ENCODE assay signal across 20 mouse cellular contexts in the genomic region with DNA sequence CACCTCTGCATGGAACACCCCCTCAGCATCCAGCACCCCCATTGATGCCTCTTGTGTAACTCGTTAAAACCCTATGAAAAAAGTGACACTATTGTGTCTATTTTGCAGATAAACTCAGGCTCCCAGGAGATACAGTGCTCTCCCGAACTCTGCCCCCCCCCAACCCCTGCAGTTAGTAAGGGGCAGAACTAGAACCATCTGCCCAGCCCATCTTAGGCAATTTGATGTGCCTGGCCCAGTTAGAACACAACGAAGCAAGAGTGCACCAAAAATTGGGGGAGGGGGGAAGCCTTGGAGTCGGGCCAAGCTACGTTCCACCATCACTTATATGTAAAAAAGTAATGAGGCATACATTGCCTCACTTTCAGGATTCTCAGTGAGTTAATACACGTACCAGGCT.
DNase-seq lines count a peak whose midpoint lies in the region; ATAC-seq and TF ChIP-seq lines count a peak whose summit lies in the region.
"Had no signal": no experiment of that assay in that cellular context is flagged by ENCODE, and none has a peak within 500 bp of the region (broad histone marks: within the 10 kb centered on the region; RNA-seq: fewer than 3 reads in every experiment).

No protein-coding gene starts in this region.

- peaks cover 12% of the 10 kb centered on the region for H3K4me1 ChIP-seq in intestine, embryonic 14.5 days (replicated peaks; ENCODE audit: control insufficient read depth, insufficient read depth, low read length)
- no peaks in the 10 kb centered on the region for H3K4me1 ChIP-seq in intestine, postnatal 0 days (replicated peaks; ENCODE audit: control insufficient read depth, insufficient read depth, low read length)
- H3K4me1 ChIP-seq in limb, embryonic 13.5 days: peaks cover 5% of the 10 kb centered on the region
- H3K4me1 ChIP-seq in limb, embryonic 10.5 days: peaks cover 12% of the 10 kb centered on the region; the same call in 1 of the 2 replicates
- peaks cover 11% of the 10 kb centered on the region for H3K4me1 ChIP-seq in lung, embryonic 15.5 days
- no peaks in the 10 kb centered on the region for H3K4me1 ChIP-seq in hindbrain, embryonic 14.5 days (replicated peaks; ENCODE audit: control insufficient read depth, insufficient read depth, low read length)

- no peaks in the 10 kb centered on the region for H3K9me3 ChIP-seq in intestine, embryonic 14.5 days (ENCODE audit: control insufficient read depth, low read length)
- no peaks in the 10 kb centered on the region for H3K9me3 ChIP-seq in intestine, postnatal 0 days (ENCODE audit: control insufficient read depth)
- H3K9me3 ChIP-seq in limb, embryonic 13.5 days: no peaks in the 10 kb centered on the region
- no peaks in the 10 kb centered on the region for H3K9me3 ChIP-seq in limb, embryonic 10.5 days (replicated peaks)
- H3K9me3 ChIP-seq in lung, embryonic 15.5 days: no peaks in the 10 kb centered on the region
- H3K9me3 ChIP-seq in hindbrain, embryonic 14.5 days (ENCODE audit: control insufficient read depth, low read length): no peaks in the 10 kb centered on the region
- H3K9me3 ChIP-seq: embryonic facial prominence, embryonic 10.5 days; embryonic facial prominence, embryonic 12.5 days; forebrain, embryonic 13.5 days; forebrain, embryonic 15.5 days had no signal

- no peak overlapping the region for H3K27ac ChIP-seq in intestine, embryonic 14.5 days (ENCODE audit: low read depth)
- H3K27ac ChIP-seq in intestine, postnatal 0 days (ENCODE audit: low read depth, low read length): no peak overlapping the region
- H3K27ac ChIP-seq in limb, embryonic 13.5 days: no peak overlapping the region
- H3K27ac ChIP-seq in limb, embryonic 10.5 days: no peak overlapping the region
- no peak overlapping the region for H3K27ac ChIP-seq in lung, embryonic 15.5 days
- H3K27ac ChIP-seq in hindbrain, embryonic 14.5 days: no peak overlapping the region
- H3K27ac ChIP-seq: embryonic facial prominence, embryonic 10.5 days; forebrain, embryonic 13.5 days; forebrain, embryonic 15.5 days had no signal

- H3K27me3 ChIP-seq in intestine, embryonic 14.5 days (replicated peaks; ENCODE audit: control insufficient read depth, insufficient read depth, low read length): no peaks in the 10 kb centered on the region
- H3K27me3 ChIP-seq in intestine, postnatal 0 days (replicated peaks; ENCODE audit: control insufficient read depth, insufficient read depth, low read length): no peaks in the 10 kb centered on the region
- peaks cover 56% of the 10 kb centered on the region for H3K27me3 ChIP-seq in limb, embryonic 13.5 days
- peaks cover 65% of the 10 kb centered on the region for H3K27me3 ChIP-seq in limb, embryonic 10.5 days (ENCODE audit: low read depth, poor library complexity, severe bottlenecking)
- no peaks in the 10 kb centered on the region for H3K27me3 ChIP-seq in lung, embryonic 15.5 days
- no peaks in the 10 kb centered on the region; the same call in 1 of the 2 replicates for H3K27me3 ChIP-seq in hindbrain, embryonic 14.5 days (ENCODE audit: control insufficient read depth, insufficient read depth, low read length)
- H3K27me3 ChIP-seq: embryonic facial prominence, embryonic 12.5 days; forebrain, embryonic 13.5 days; forebrain, embryonic 15.5 days had no signal

- TF ChIP-seq CTCF in intestine, postnatal 0 days (IDR thresholded peaks at IDR 0.05; ENCODE audit: low read depth): no peak
- TF ChIP-seq CTCF in brain, embryonic 14.5 days (IDR thresholded peaks at IDR 0.05; ENCODE audit: borderline replicate concordance, extremely low read depth, insufficient read depth, insufficient read length): no peak

- no peaks in the 10 kb centered on the region for H3K36me3 ChIP-seq in intestine, embryonic 14.5 days (ENCODE audit: control insufficient read depth, insufficient read depth, low read length)
- H3K36me3 ChIP-seq in intestine, postnatal 0 days (ENCODE audit: control insufficient read depth, insufficient read depth): no peaks in the 10 kb centered on the region
- no peaks in the 10 kb centered on the region for H3K36me3 ChIP-seq in limb, embryonic 13.5 days
- no peaks in the 10 kb centered on the region for H3K36me3 ChIP-seq in limb, embryonic 10.5 days
- H3K36me3 ChIP-seq in lung, embryonic 15.5 days: no peaks in the 10 kb centered on the region
- no peaks in the 10 kb centered on the region for H3K36me3 ChIP-seq in hindbrain, embryonic 14.5 days (replicated peaks; ENCODE audit: control insufficient read depth, insufficient read depth)
- H3K36me3 ChIP-seq: embryonic facial prominence, embryonic 10.5 days; embryonic facial prominence, embryonic 12.5 days; forebrain, embryonic 15.5 days had no signal

- H3K9ac ChIP-seq in intestine, embryonic 14.5 days (ENCODE audit: low read length): no peak overlapping the region
- no peak overlapping the region for H3K9ac ChIP-seq in intestine, postnatal 0 days (ENCODE audit: low read depth, low read length)
- H3K9ac ChIP-seq in limb, embryonic 13.5 days: no peak overlapping the region
- H3K9ac ChIP-seq in lung, embryonic 15.5 days: no peak overlapping the region
- no peak overlapping the region for H3K9ac ChIP-seq in hindbrain, embryonic 14.5 days
- H3K9ac ChIP-seq: embryonic facial prominence, embryonic 12.5 days; forebrain, embryonic 13.5 days; forebrain, embryonic 15.5 days had no signal

- ATAC-seq in intestine, embryonic 14.5 days (replicated peaks; ENCODE audit: low FRiP score, low TSS enrichment, low read depth): peak; percentile 47; the same call in 1 of the 2 replicates
- ATAC-seq in intestine, postnatal 0 days: no peak
- 0 out of 2 replicates have a peak, but pooled peaks have one; percentile 34 for ATAC-seq in limb, embryonic 13.5 days (ENCODE audit: low FRiP score, low read depth)
- ATAC-seq in lung, embryonic 15.5 days (ENCODE audit: borderline replicate concordance, extremely low read depth, low FRiP score, low TSS enrichment): peak; percentile 56; the same call in 1 of the 2 replicates
- no peak for ATAC-seq in hindbrain, embryonic 14.5 days (ENCODE audit: low FRiP score)
- ATAC-seq: forebrain, embryonic 13.5 days; forebrain, embryonic 15.5 days had no signal

- TF ChIP-seq POLR2A in brain, embryonic 14.5 days (IDR thresholded peaks at IDR 0.05; ENCODE audit: borderline replicate concordance, extremely low read depth, insufficient read depth, insufficient read length, poor library complexity, severe bottlenecking): no peak

- no peak for DNase-seq in intestine, embryonic 14.5 days (ENCODE audit: low spot score)
- no peak for DNase-seq in limb, embryonic 10.5 days (ENCODE audit: low spot score)
- DNase-seq in lung, postnatal 36 days: no peak
- peak; percentile 18 for DNase-seq in brain, embryonic 14.5 days (ENCODE audit: low read depth)
- no peak for DNase-seq in hindbrain, embryonic 14.5 days (ENCODE audit: low spot score)
- DNase-seq: adrenal gland, adult 2 months; adrenal gland, postnatal 10 days; adrenal gland, postnatal 25 days; cerebellum, adult 11-12 months; cerebellum, adult 2 months; cerebellum, adult 9-10 months; cerebellum, postnatal 10 days; cerebellum, postnatal 25 days had no signal

- 54% methylated on average over 6 of the region's 6 CpGs for WGBS in intestine, embryonic 14.5 days
- WGBS in intestine, postnatal 0 days: 69% methylated on average over 6 of the region's 6 CpGs
- WGBS in limb, embryonic 13.5 days: 54% methylated on average over 6 of the region's 6 CpGs
- WGBS in limb, embryonic 10.5 days: 86% methylated on average over 6 of the region's 6 CpGs
- 47% methylated on average over 6 of the region's 6 CpGs for WGBS in lung, embryonic 15.5 days
- WGBS in hindbrain, embryonic 14.5 days: 75% methylated on average over 6 of the region's 6 CpGs

- H3K4me3 ChIP-seq in intestine, embryonic 14.5 days (ENCODE audit: low read depth, low read length): no peak overlapping the region
- no peak overlapping the region for H3K4me3 ChIP-seq in intestine, postnatal 0 days (ENCODE audit: low read depth, low read length)
- no peak overlapping the region for H3K4me3 ChIP-seq in limb, embryonic 13.5 days
- H3K4me3 ChIP-seq in limb, embryonic 10.5 days: no peak overlapping the region
- no peak overlapping the region for H3K4me3 ChIP-seq in lung, embryonic 15.5 days
- no peak overlapping the region for H3K4me3 ChIP-seq in hindbrain, embryonic 14.5 days (replicated peaks; ENCODE audit: low read length)
- H3K4me3 ChIP-seq: embryonic facial prominence, embryonic 10.5 days; embryonic facial prominence, embryonic 12.5 days; forebrain, embryonic 13.5 days; forebrain, embryonic 15.5 days had no signal

- no peak overlapping the region for H3K4me2 ChIP-seq in intestine, embryonic 14.5 days (ENCODE audit: low read length)
- no peak overlapping the region for H3K4me2 ChIP-seq in intestine, postnatal 0 days (replicated peaks; ENCODE audit: low read depth)
- H3K4me2 ChIP-seq in limb, embryonic 13.5 days (replicated peaks): no peak overlapping the region
- no peak overlapping the region for H3K4me2 ChIP-seq in lung, embryonic 15.5 days
- H3K4me2 ChIP-seq in hindbrain, embryonic 14.5 days (replicated peaks): no peak overlapping the region
- H3K4me2 ChIP-seq: embryonic facial prominence, embryonic 12.5 days; forebrain, embryonic 13.5 days; forebrain, embryonic 15.5 days had no signal

Comparison
In these comparisons a context has a peak if more than half of its experiments do, and no peak if none do; other contexts are left out.
1. ATAC-seq: peak in intestine, embryonic 14.5 days (single experiment), limb, embryonic 13.5 days (single experiment) and lung, embryonic 15.5 days (single experiment); none in intestine, postnatal 0 days (single experiment) and hindbrain, embryonic 14.5 days (single experiment).